Mouse (Mus musculus): ENCODE results near the gene Btbd17. TPM values are rescaled to one million over a fixed set of nuclear protein-coding genes. Genes with fewer than 3 reads are reported as not detected.
A peak's percentile ranks its signal among the peaks of the same experiment; 100 is the strongest.

The Btbd17 gene
- 0.09 and 0.65 TPM in 2 replicates for polyA plus RNA-seq (2014; fragmentation: Nextera tagmentation; extraction: Ambion mirVana)

- no peaks in the 10 kb centered on the region for H3K9me3 ChIP-seq (ENCODE audit: control insufficient read depth, low read length)
- no peak within 1 kb of the TSS for H3K9ac ChIP-seq (ENCODE audit: low read length)
- H3K4me3 ChIP-seq (ENCODE audit: low read depth, low read length) = 0 out of 2 replicates have a peak within 1 kb of the TSS, but pooled peaks have one; percentile 20
- H3K4me2 ChIP-seq (ENCODE audit: low read depth, severe bottlenecking) = peak within 1 kb of the TSS; percentile 50
- peaks cover 23% of the 10 kb centered on the region for H3K4me1 ChIP-seq (ENCODE audit: control insufficient read depth, insufficient read depth, low read length)
- H3K27ac ChIP-seq (replicated peaks; ENCODE audit: low read depth, low read length) = no peak within 1 kb of the TSS
- peaks cover 34% of the 10 kb centered on the region for H3K27me3 ChIP-seq (ENCODE audit: control insufficient read depth, insufficient read depth, low read length)
- WGBS = 9% methylated on average over 4 of the region's 4 CpGs
- H3K36me3 ChIP-seq (ENCODE audit: control insufficient read depth, insufficient read depth, low read length) = no peaks in the 10 kb centered on the region
- no peak for ATAC-seq (ENCODE audit: insufficient number of reproducible peaks, low FRiP score, low TSS enrichment, low read depth)
- DNase-seq (ENCODE audit: low spot score) = no peak
Measured at GRCm38 (mm10) chr11:114795848-114796322, at the start of gene Btbd17. TSS of gene Btbd17 (minus strand) at chr11:114795945.

- Histone ChIP-seq H3K4me3 (ENCODE audit: low read depth, low read length) (no peak overlapping the region; the same call in 1 of the 2 replicates), H3K27ac (replicated peaks; ENCODE audit: low read depth, low read length) (peak overlapping the region; percentile 93), H3K27me3 (ENCODE audit: control insufficient read depth, insufficient read depth, low read length) (no peaks in the 10 kb centered on the region), H3K9ac (ENCODE audit: low read length) (peak overlapping the region; percentile 50; the same call in 1 of the 2 replicates), H3K9me3 (ENCODE audit: control insufficient read depth, low read length) (no peaks in the 10 kb centered on the region), H3K36me3 (ENCODE audit: control insufficient read depth, insufficient read depth, low read length) (no peaks in the 10 kb centered on the region), H3K4me1 (ENCODE audit: control insufficient read depth, insufficient read depth, low read length) (peaks cover 16% of the 10 kb centered on the region), H3K4me2 (ENCODE audit: low read depth, severe bottlenecking) (peak overlapping the region; percentile 39)
- DNase-seq (ENCODE audit: low spot score) = no peak
- WGBS = 62% methylated on average over 7 of the region's 7 CpGs
- no peak for ATAC-seq (ENCODE audit: insufficient number of reproducible peaks, low FRiP score, low TSS enrichment, low read depth)
Measured at GRCm38 (mm10) chr11:114844464-114845220, 48.9 kb upstream of the Btbd17 start.

GRCm38 (mm10) chr11:114843818-114844463, 48.2 kb upstream of the Btbd17 start:
- no peaks in the 10 kb centered on the region for H3K9me3 ChIP-seq (ENCODE audit: control insufficient read depth, low read length)
- peak overlapping the region; percentile 93 for H3K27ac ChIP-seq (replicated peaks; ENCODE audit: low read depth, low read length)
- ATAC-seq (ENCODE audit: insufficient number of reproducible peaks, low FRiP score, low TSS enrichment, low read depth) = peak; percentile 67
- H3K4me2 ChIP-seq (ENCODE audit: low read depth, severe bottlenecking) = peak overlapping the region; percentile 39
- no peaks in the 10 kb centered on the region for H3K36me3 ChIP-seq (ENCODE audit: control insufficient read depth, insufficient read depth, low read length)
- peak; percentile 72 for DNase-seq (ENCODE audit: low spot score)
- peaks cover 13% of the 10 kb centered on the region for H3K4me1 ChIP-seq (ENCODE audit: control insufficient read depth, insufficient read depth, low read length)
- no peaks in the 10 kb centered on the region for H3K27me3 ChIP-seq (ENCODE audit: control insufficient read depth, insufficient read depth, low read length)
- 2% methylated on average over 8 of the region's 8 CpGs for WGBS
- H3K4me3 ChIP-seq (ENCODE audit: low read depth, low read length) = no peak overlapping the region; the same call in 1 of the 2 replicates
- peak overlapping the region; percentile 50; the same call in 1 of the 2 replicates for H3K9ac ChIP-seq (ENCODE audit: low read length)

GRCm38 (mm10) chr11:114833166-114833565, 37.4 kb upstream of the Btbd17 start:
- no peaks in the 10 kb centered on the region for H3K27me3 ChIP-seq (ENCODE audit: control insufficient read depth, insufficient read depth, low read length)
- no peaks in the 10 kb centered on the region for H3K36me3 ChIP-seq (ENCODE audit: control insufficient read depth, insufficient read depth, low read length)
- no peaks in the 10 kb centered on the region; the same call in 1 of the 2 replicates for H3K9me3 ChIP-seq (ENCODE audit: control insufficient read depth, low read length)
- no peak overlapping the region for H3K9ac ChIP-seq (ENCODE audit: low read length)
- H3K27ac ChIP-seq (replicated peaks; ENCODE audit: low read depth, low read length) = no peak overlapping the region
- no peak overlapping the region for H3K4me2 ChIP-seq (ENCODE audit: low read depth, severe bottlenecking)
- DNase-seq (ENCODE audit: low spot score) (no peak), ATAC-seq (ENCODE audit: insufficient number of reproducible peaks, low FRiP score, low TSS enrichment, low read depth) (no peak)
- H3K4me1 ChIP-seq (ENCODE audit: control insufficient read depth, insufficient read depth, low read length) = peaks cover 15% of the 10 kb centered on the region
- H3K4me3 ChIP-seq (ENCODE audit: low read depth, low read length) = no peak overlapping the region
- WGBS = 51% methylated on average over 5 of the region's 5 CpGs

GRCm38 (mm10) chr11:114830433-114830773, 34.7 kb upstream of the Btbd17 start:
- Histone ChIP-seq H3K27ac (replicated peaks; ENCODE audit: low read depth, low read length) (peak overlapping the region; percentile 96), H3K9me3 (ENCODE audit: control insufficient read depth, low read length) (no peaks in the 10 kb centered on the region), H3K27me3 (ENCODE audit: control insufficient read depth, insufficient read depth, low read length) (no peaks in the 10 kb centered on the region), H3K4me3 (ENCODE audit: low read depth, low read length) (peak overlapping the region; percentile 16; the same call in 1 of the 2 replicates), H3K4me1 (ENCODE audit: control insufficient read depth, insufficient read depth, low read length) (peaks cover 15% of the 10 kb centered on the region), H3K36me3 (ENCODE audit: control insufficient read depth, insufficient read depth, low read length) (no peaks in the 10 kb centered on the region), H3K4me2 (ENCODE audit: low read depth, severe bottlenecking) (peak overlapping the region; percentile 72), H3K9ac (ENCODE audit: low read length) (peak overlapping the region; percentile 50)
- 6% methylated on average over 8 of the region's 8 CpGs for WGBS
- DNase-seq (ENCODE audit: low spot score) = no peak
- ATAC-seq (ENCODE audit: insufficient number of reproducible peaks, low FRiP score, low TSS enrichment, low read depth) = peak; percentile 58

GRCm38 (mm10) chr11:114829499-114830432, 34.0 kb upstream of the Btbd17 start:
- peak overlapping the region; percentile 62 for H3K9ac ChIP-seq (ENCODE audit: low read length)
- DNase-seq (ENCODE audit: low spot score) = peak; percentile 92
- peaks cover 15% of the 10 kb centered on the region for H3K4me1 ChIP-seq (ENCODE audit: control insufficient read depth, insufficient read depth, low read length)
- H3K36me3 ChIP-seq (ENCODE audit: control insufficient read depth, insufficient read depth, low read length) = no peaks in the 10 kb centered on the region
- H3K4me3 ChIP-seq (ENCODE audit: low read depth, low read length) = peak overlapping the region; percentile 27
- ATAC-seq (ENCODE audit: insufficient number of reproducible peaks, low FRiP score, low TSS enrichment, low read depth) = peak; percentile 97
- H3K27me3 ChIP-seq (ENCODE audit: control insufficient read depth, insufficient read depth, low read length) = no peaks in the 10 kb centered on the region
- peak overlapping the region; percentile 96 for H3K27ac ChIP-seq (replicated peaks; ENCODE audit: low read depth, low read length)
- no peaks in the 10 kb centered on the region for H3K9me3 ChIP-seq (ENCODE audit: control insufficient read depth, low read length)
- WGBS = 4% methylated on average over 24 of the region's 24 CpGs
- peak overlapping the region; percentile 72 for H3K4me2 ChIP-seq (ENCODE audit: low read depth, severe bottlenecking)

GRCm38 (mm10) chr11:114826686-114827085, 30.9 kb upstream of the Btbd17 start:
- 84% methylated on average over 5 of the region's 5 CpGs for WGBS
- no peak overlapping the region for H3K27ac ChIP-seq (replicated peaks; ENCODE audit: low read depth, low read length)

More at GRCm38 (mm10) chr11:114826686-114827085, 30.9 kb upstream of the Btbd17 start:
- no peaks in the 10 kb centered on the region for H3K36me3 ChIP-seq (ENCODE audit: control insufficient read depth, insufficient read depth, low read length)
- peaks cover 29% of the 10 kb centered on the region for H3K4me1 ChIP-seq (ENCODE audit: control insufficient read depth, insufficient read depth, low read length)
- DNase-seq (ENCODE audit: low spot score) (no peak), ATAC-seq (ENCODE audit: insufficient number of reproducible peaks, low FRiP score, low TSS enrichment, low read depth) (no peak)
- H3K4me2 ChIP-seq (ENCODE audit: low read depth, severe bottlenecking) = no peak overlapping the region
- H3K9ac ChIP-seq (ENCODE audit: low read length) = no peak overlapping the region
- no peaks in the 10 kb centered on the region for H3K27me3 ChIP-seq (ENCODE audit: control insufficient read depth, insufficient read depth, low read length)
- no peaks in the 10 kb centered on the region for H3K9me3 ChIP-seq (ENCODE audit: control insufficient read depth, low read length)
- no peak overlapping the region for H3K4me3 ChIP-seq (ENCODE audit: low read depth, low read length)
